Comparison of ENCODE assay signal across 9 mouse cellular contexts in genomic region chr12:79512205-79512886, GRCm38 (mm10).
A peak's percentile ranks its signal among the peaks of the same experiment; 100 is the strongest.
DNase-seq lines count a peak whose midpoint lies in the region; ATAC-seq and TF ChIP-seq lines count a peak whose summit lies in the region.
"Had no signal": no experiment of that assay in that cellular context is flagged by ENCODE, and none has a peak within 500 bp of the region (broad histone marks: within the 10 kb centered on the region; RNA-seq: fewer than 3 reads in every experiment).

No protein-coding gene starts in this region.

- peak; percentile 19 to 27 for DNase-seq in heart, adult 18-20 months
- no peak for DNase-seq in heart, postnatal 10 days
- no peak for DNase-seq in left cerebral cortex, adult 2 months (ENCODE audit: extremely low spot score in 1 of 2, low spot score in 2 of 2)
- no peak for DNase-seq in left cerebral cortex, postnatal 25 days (ENCODE audit: low spot score in 2 of 2)
- DNase-seq in gastrocnemius, adult 8-10 months (ENCODE audit: low spot score in 2 of 2), result no peak

- intact Hi-C loops in heart, postnatal 10 days (cut with DNase I), result no loop called here
- intact Hi-C loops in left cerebral cortex, adult 2 months (cut with DNase I), result no loop called here
- intact Hi-C loops in left cerebral cortex, postnatal 25 days (cut with DNase I), result no loop called here

- TF ChIP-seq POLR2A in cortical plate, adult 2 months (IDR thresholded peaks at IDR 0.05; ENCODE audit: extremely low read depth, insufficient read depth, low read length), result no peak

- peaks cover 2% of the 10 kb centered on the region; the same call in 1 of the 2 replicates for H3K4me1 ChIP-seq in cortical plate, adult 2 months (ENCODE audit: control insufficient read depth, insufficient read depth, low read length)
- H3K4me1 ChIP-seq in limb, embryonic 13.5 days, result peaks cover 37% of the 10 kb centered on the region

- 73% methylated on average over 10 of the region's 10 CpGs for WGBS in limb, embryonic 13.5 days

- no peak overlapping the region for H3K4me3 ChIP-seq in left cerebral cortex, adult 2 months
- H3K4me3 ChIP-seq in cortical plate, adult 2 months (ENCODE audit: insufficient read depth, low read length), result no peak overlapping the region
- no peak overlapping the region for H3K4me3 ChIP-seq in limb, embryonic 13.5 days

- no peaks in the 10 kb centered on the region for H3K36me3 ChIP-seq in limb, embryonic 13.5 days

- H3K27ac ChIP-seq in left cerebral cortex, adult 2 months, result peak overlapping the region; percentile 77
- H3K27ac ChIP-seq in cortical plate, adult 2 months (ENCODE audit: insufficient read depth, low read length), result peak overlapping the region; percentile 54; the same call in 1 of the 2 replicates
- H3K27ac ChIP-seq in limb, embryonic 13.5 days, result peak overlapping the region; percentile 88; the same call in 1 of the 2 replicates

- no peak overlapping the region for H3K4me2 ChIP-seq in limb, embryonic 13.5 days (replicated peaks)

- ATAC-seq in limb, embryonic 13.5 days (ENCODE audit: low FRiP score, low read depth), result no peak
- ATAC-seq in CD4-positive, CD25-positive, alpha-beta regulatory T cell, adult 4 months, result no peak

- no peaks in the 10 kb centered on the region for H3K9me3 ChIP-seq in limb, embryonic 13.5 days

- H3K27me3 ChIP-seq in limb, embryonic 13.5 days, result no peaks in the 10 kb centered on the region
- H3K27me3 ChIP-seq: CH12.LX had no signal

- TF ChIP-seq CTCF in left cerebral cortex, adult 2 months (IDR thresholded peaks at IDR 0.05), result no peak
- TF ChIP-seq CTCF in cortical plate, adult 2 months (IDR thresholded peaks at IDR 0.05; ENCODE audit: extremely low read depth, insufficient read depth, low read length), result no peak

- H3K9ac ChIP-seq in limb, embryonic 13.5 days, result no peak overlapping the region

Comparison
In these comparisons a context has a peak if more than half of its experiments do, and no peak if none do; other contexts are left out.
1. DNase-seq: peak in heart, adult 18-20 months (2 of 2); none in heart, postnatal 10 days (0 of 2), left cerebral cortex, adult 2 months (0 of 2), left cerebral cortex, postnatal 25 days (0 of 2) and gastrocnemius, adult 8-10 months (0 of 2).
2. Peak in every context shown above with its lines, with median percentiles within 50 percentile points of each other: H3K27ac ChIP-seq.